Mouse (Mus musculus) lung, postnatal 0 days (tissue): ENCODE data around the gene Dync1i1. TPM values are rescaled to one million over a fixed set of nuclear protein-coding genes. Genes with fewer than 3 reads are reported as not detected.

Source experiments
- ATAC-seq: fragments of 200-750 bp; cut with Nextera tagmentation; 2 replicates; pipeline ENCODE4 v1.8.0; 2017; ENCODE audit warnings: moderate library complexity
- DNase-seq: peaks from one replicate; pipeline ENCODE4 v3.0.0-alpha.2; 2016; ENCODE audit warnings: low spot score
- H3K27ac ChIP-seq: fragments of 300-500 bp; sonication (generic); 2 replicates; pipeline ENCODE4 v1.5.1; 2014; ENCODE audit warnings: antibody characterized with exemption, mild to moderate bottlenecking, low read length, mixed read lengths
- H3K27me3 ChIP-seq: fragments of 300-500 bp; sonication (generic); replicated peaks from 2 replicates; pipeline ENCODE4 v1.6.1; 2014; ENCODE audit warnings: low read length, mixed read lengths; ENCODE audit not compliant: insufficient read depth
- H3K36me3 ChIP-seq: fragments of 300-500 bp; sonication (generic); 2 replicates; pipeline ENCODE4 v1.6.1; 2014; ENCODE audit warnings: low read length, mixed read lengths; ENCODE audit not compliant: insufficient read depth
- H3K4me1 ChIP-seq: fragments of 300-500 bp; sonication (generic); 2 replicates; pipeline ENCODE4 v1.6.1; 2014; ENCODE audit warnings: antibody characterized with exemption, low read depth, low read length, mixed read lengths; ENCODE audit not compliant: insufficient read depth
- H3K4me2 ChIP-seq: fragments of 300-500 bp; sonication (generic); replicated peaks from 2 replicates; pipeline ENCODE4 v1.6.1; 2014; ENCODE audit warnings: low read depth, mild to moderate bottlenecking, low read length, moderate library complexity, mixed read lengths
- H3K4me3 ChIP-seq: fragments of 300-500 bp; sonication (generic); 2 replicates; pipeline ENCODE4 v1.5.1; 2014; ENCODE audit warnings: low read depth, low read length
- H3K9ac ChIP-seq: fragments of 300-500 bp; sonication (generic); replicated peaks from 2 replicates; pipeline ENCODE4 v1.6.1; 2014; ENCODE audit warnings: low read depth, mild to moderate bottlenecking
- H3K9me3 ChIP-seq: fragments of 300-500 bp; sonication (generic); 2 replicates; pipeline ENCODE4 v1.6.1; 2016; ENCODE audit warnings: low read length, mixed read lengths
- CTCF ChIP-seq: IDR thresholded peaks from 2 replicates; pipeline ENCODE4 v1.5.1; 2016; ENCODE audit warnings: antibody characterized with exemption, mild to moderate bottlenecking
- EP300 ChIP-seq: IDR thresholded peaks from 2 replicates; pipeline ENCODE4 v1.6.1; 2016; ENCODE audit warnings: antibody characterized with exemption, mild to moderate bottlenecking, control low read depth
- WGBS: fragments of 180-500 bp; shearing (Covaris S2); extraction: QIAGEN DNeasy Blood & Tissue Kit; methylation state at CpG from one replicate; pipeline ENCODE4 v1.1.7; 2014; 5-methylcytosine and 5-hydroxymethylcytosine counted together
- polyA plus RNA-seq: library from polyadenylated mRNA; unstranded; fragments of >200 nt; fragmentation: Nextera tagmentation; extraction: Ambion mirVana; gene quantifications from 2 replicates; pipeline ENCODE4 v1.2.1, GENCODE M21; 2015

The Dync1i1 gene
- polyA plus RNA-seq, 1 experiment from 2014 or later, result 0.82 TPM

GRCm38 (mm10) chr6:6005762-6006431 is 280.5 kb downstream of the Dync1i1 start:
- DNase-seq, result peak; percentile 81
- Histone ChIP-seq H3K4me1 (no peaks in the 10 kb centered on the region), H3K27ac (no peak overlapping the region), H3K9me3 (no peaks in the 10 kb centered on the region), H3K4me3 (peak overlapping the region; percentile 44), H3K36me3 (no peaks in the 10 kb centered on the region), H3K9ac (peak overlapping the region; percentile 8; the same call in 1 of the 2 replicates), H3K4me2 (peak overlapping the region; percentile 72), H3K27me3 (no peaks in the 10 kb centered on the region)
- WGBS, result 6% methylated on average over 42 of the region's 42 CpGs
- peak; percentile 83 for ATAC-seq
- TF ChIP-seq EP300, result no peak
- peak; percentile 96 for TF ChIP-seq CTCF

- no peaks in the 10 kb centered on the region for H3K36me3 ChIP-seq
- WGBS, result 87% methylated on average over 2 of the region's 2 CpGs
- DNase-seq (no peak), ATAC-seq (no peak)
- no peaks in the 10 kb centered on the region for H3K4me1 ChIP-seq
- H3K27ac ChIP-seq, result no peak overlapping the region
- H3K4me3 ChIP-seq, result no peak overlapping the region
- H3K27me3 ChIP-seq, result no peaks in the 10 kb centered on the region
- no peaks in the 10 kb centered on the region for H3K9me3 ChIP-seq
- no peak overlapping the region for H3K9ac ChIP-seq
- TF ChIP-seq EP300 (no peak), CTCF (no peak)
- no peak overlapping the region for H3K4me2 ChIP-seq
Observed at GRCm38 (mm10) chr6:6011364-6011763, 285.9 kb downstream of the Dync1i1 start.

GRCm38 (mm10) chr6:6015616-6016015 is 290.2 kb downstream of the Dync1i1 start:
- Histone ChIP-seq H3K27me3 (no peaks in the 10 kb centered on the region), H3K4me3 (no peak overlapping the region), H3K4me1 (no peaks in the 10 kb centered on the region), H3K36me3 (no peaks in the 10 kb centered on the region), H3K27ac (no peak overlapping the region), H3K9me3 (no peaks in the 10 kb centered on the region), H3K9ac (no peak overlapping the region), H3K4me2 (no peak overlapping the region)
- ATAC-seq, result no peak
- TF ChIP-seq CTCF (no peak), EP300 (no peak)
- no peak for DNase-seq
- WGBS, result 46% methylated on average over 15 of the region's 15 CpGs

GRCm38 (mm10) chr6:6016931-6017330 is 291.5 kb downstream of the Dync1i1 start:
- no peaks in the 10 kb centered on the region for H3K4me1 ChIP-seq
- DNase-seq, result no peak
- H3K9me3 ChIP-seq, result no peaks in the 10 kb centered on the region
- no peak overlapping the region for H3K4me3 ChIP-seq
- ATAC-seq, result no peak
- no peaks in the 10 kb centered on the region for H3K27me3 ChIP-seq
- WGBS, result 45% methylated on average over 9 of the region's 9 CpGs
- no peak overlapping the region for H3K27ac ChIP-seq
- no peak overlapping the region for H3K9ac ChIP-seq
- no peak overlapping the region for H3K4me2 ChIP-seq
- TF ChIP-seq CTCF, result no peak
- no peak for TF ChIP-seq EP300
- H3K36me3 ChIP-seq, result no peaks in the 10 kb centered on the region

GRCm38 (mm10) chr6:6023976-6024375 is 298.5 kb downstream of the Dync1i1 start:
- H3K4me1 ChIP-seq, result no peaks in the 10 kb centered on the region
- TF ChIP-seq EP300 (no peak), CTCF (no peak)
- H3K9me3 ChIP-seq, result no peaks in the 10 kb centered on the region
- no peak overlapping the region for H3K27ac ChIP-seq
- ATAC-seq, result no peak
- H3K9ac ChIP-seq, result no peak overlapping the region
- 52% methylated on average over 6 of the region's 6 CpGs for WGBS
- H3K4me3 ChIP-seq, result no peak overlapping the region
- H3K27me3 ChIP-seq, result no peaks in the 10 kb centered on the region
- no peak for DNase-seq
- H3K36me3 ChIP-seq, result no peaks in the 10 kb centered on the region
- H3K4me2 ChIP-seq, result no peak overlapping the region

GRCm38 (mm10) chr6:6027664-6028063 is 302.2 kb downstream of the Dync1i1 start:
- TF ChIP-seq CTCF (no peak), EP300 (no peak)
- WGBS, result 82% methylated on average over 6 of the region's 6 CpGs
- no peak for DNase-seq

More at GRCm38 (mm10) chr6:6027664-6028063, 302.2 kb downstream of the Dync1i1 start:
- no peak for ATAC-seq
- no peaks in the 10 kb centered on the region for H3K36me3 ChIP-seq
- H3K9ac ChIP-seq, result no peak overlapping the region
- no peak overlapping the region for H3K4me3 ChIP-seq
- no peaks in the 10 kb centered on the region for H3K4me1 ChIP-seq
- no peaks in the 10 kb centered on the region for H3K9me3 ChIP-seq
- H3K27ac ChIP-seq, result no peak overlapping the region
- no peaks in the 10 kb centered on the region for H3K27me3 ChIP-seq
- H3K4me2 ChIP-seq, result no peak overlapping the region
